Mouse (Mus musculus): ENCODE measurements around the gene Wdpcp. TPM values are rescaled to one million over a fixed set of nuclear protein-coding genes. Genes with fewer than 3 reads are reported as not detected.
"Not testable (repeated sequence)": the region's sequence is repeated elsewhere in the genome, so short reads cannot be mapped to it uniquely, and the experiment has no call there.

Wdpcp gene
- 8.3 and 8.4 TPM in 2 replicates for polyA plus RNA-seq (2015; fragmentation: Nextera tagmentation; extraction: Ambion mirVana)

- peak within 1 kb of the TSS; percentile 87 for H3K4me3 ChIP-seq
- H3K9me3 ChIP-seq: no peaks in the 10 kb centered on the region
- ATAC-seq (ENCODE audit: insufficient number of reproducible peaks, low FRiP score, low TSS enrichment, low read depth): peak; percentile 100
- under 1% methylated on average over 42 of the region's 42 CpGs for WGBS
- H3K9ac ChIP-seq: peak within 1 kb of the TSS; percentile 49
- H3K27me3 ChIP-seq: no peaks in the 10 kb centered on the region
- H3K27ac ChIP-seq: peak within 1 kb of the TSS; percentile 84
- peak within 1 kb of the TSS; percentile 49 for H3K4me2 ChIP-seq
- H3K36me3 ChIP-seq: no peaks in the 10 kb centered on the region
- peaks cover 21% of the 10 kb centered on the region for H3K4me1 ChIP-seq
Measured at GRCm38 (mm10) chr11:21571700-21572381, at the start of gene Wdpcp, which contains the start of gene Mdh1. Gene Wdpcp (plus strand): TSS chr11:21572235. Gene Mdh1 (minus strand): TSS chr11:21572367.

GRCm38 (mm10) chr11:21528676-21529394, 43.2 kb upstream of the Wdpcp start:
- H3K4me2 ChIP-seq: no peak overlapping the region
- no peak for ATAC-seq (ENCODE audit: insufficient number of reproducible peaks, low FRiP score, low TSS enrichment, low read depth)
- H3K4me3 ChIP-seq: no peak overlapping the region
- no peak overlapping the region for H3K27ac ChIP-seq
- no peaks in the 10 kb centered on the region for H3K4me1 ChIP-seq
- no peak overlapping the region for H3K9ac ChIP-seq
- no peaks in the 10 kb centered on the region for H3K9me3 ChIP-seq
- 21% methylated on average over 2 of the region's 2 CpGs for WGBS
- H3K36me3 ChIP-seq: no peaks in the 10 kb centered on the region
- H3K27me3 ChIP-seq: no peaks in the 10 kb centered on the region

DNA sequence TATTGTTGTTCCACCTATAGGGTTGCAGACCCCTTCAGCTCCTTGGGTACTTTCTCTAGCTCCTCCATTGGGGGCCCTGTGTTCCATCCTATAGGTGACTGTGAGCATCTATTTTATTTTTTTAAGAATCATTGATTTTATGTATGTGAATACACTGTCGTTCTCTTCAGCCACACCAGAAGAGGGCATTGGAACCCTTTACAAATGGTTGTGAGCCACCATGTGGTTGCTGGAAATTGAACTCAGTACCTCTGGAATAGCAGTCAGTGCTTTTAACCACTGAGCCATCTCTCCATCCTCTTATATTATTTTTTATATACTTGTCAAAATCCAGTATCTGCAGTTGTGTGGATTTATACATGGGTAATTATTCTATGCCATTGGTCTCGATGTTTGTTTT, 41.2 kb upstream of the Wdpcp start:
- 82% methylated on average over 2 of the region's 2 CpGs for WGBS
- not testable (repeated sequence) for H3K4me1 ChIP-seq; ATAC-seq (ENCODE audit: insufficient number of reproducible peaks, low FRiP score, low TSS enrichment, low read depth); H3K4me3 ChIP-seq; H3K9ac ChIP-seq; H3K36me3 ChIP-seq; H3K27me3 ChIP-seq; H3K27ac ChIP-seq; H3K9me3 ChIP-seq; H3K4me2 ChIP-seq

DNA sequence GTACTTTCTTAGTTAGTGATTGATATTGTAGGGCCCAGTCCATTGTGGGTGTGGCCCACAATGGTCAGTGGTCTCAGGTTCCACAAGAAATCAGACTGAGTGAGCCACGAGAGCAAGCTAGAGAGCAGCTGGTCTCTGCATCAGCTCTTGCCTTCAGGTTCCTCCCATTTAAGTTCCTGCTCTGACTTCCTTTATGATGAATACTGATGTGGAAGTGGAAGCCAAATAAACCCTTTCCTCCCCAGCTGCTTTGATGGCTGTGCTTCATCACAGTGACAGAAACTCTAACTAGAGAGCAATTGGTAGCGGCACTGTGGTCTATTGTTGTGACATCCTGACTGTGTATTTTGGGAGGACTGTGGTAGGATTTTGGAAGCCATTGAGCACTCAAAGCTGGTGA, 32.0 kb upstream of the Wdpcp start:
- no peak for ATAC-seq (ENCODE audit: insufficient number of reproducible peaks, low FRiP score, low TSS enrichment, low read depth)
- Histone ChIP-seq H3K4me1 (no peaks in the 10 kb centered on the region), H3K27ac (no peak overlapping the region), H3K4me2 (no peak overlapping the region), H3K27me3 (no peaks in the 10 kb centered on the region), H3K9ac (no peak overlapping the region), H3K9me3 (no peaks in the 10 kb centered on the region), H3K36me3 (no peaks in the 10 kb centered on the region), H3K4me3 (no peak overlapping the region)
- WGBS: 54% methylated on average over 2 of the region's 2 CpGs

- no peaks in the 10 kb centered on the region for H3K4me1 ChIP-seq
- no peak overlapping the region for H3K4me2 ChIP-seq
- H3K9ac ChIP-seq: no peak overlapping the region
- H3K27ac ChIP-seq: no peak overlapping the region
- no peak overlapping the region for H3K4me3 ChIP-seq
- 93% methylated on average over 2 of the region's 2 CpGs for WGBS
- H3K9me3 ChIP-seq: no peaks in the 10 kb centered on the region
- no peaks in the 10 kb centered on the region for H3K36me3 ChIP-seq
- H3K27me3 ChIP-seq: no peaks in the 10 kb centered on the region
- ATAC-seq (ENCODE audit: insufficient number of reproducible peaks, low FRiP score, low TSS enrichment, low read depth): no peak
Measured at GRCm38 (mm10) chr11:21540622-21541021, 31.4 kb upstream of the Wdpcp start.

- Histone ChIP-seq H3K36me3 (no peaks in the 10 kb centered on the region), H3K4me3 (no peak overlapping the region), H3K4me1 (no peaks in the 10 kb centered on the region), H3K4me2 (no peak overlapping the region), H3K27me3 (no peaks in the 10 kb centered on the region), H3K27ac (no peak overlapping the region), H3K9ac (no peak overlapping the region), H3K9me3 (no peaks in the 10 kb centered on the region)
- no peak for ATAC-seq (ENCODE audit: insufficient number of reproducible peaks, low FRiP score, low TSS enrichment, low read depth)
- WGBS: 81% methylated on average over 5 of the region's 5 CpGs
Measured at GRCm38 (mm10) chr11:21542731-21543130, 29.3 kb upstream of the Wdpcp start.

GRCm38 (mm10) chr11:21545021-21545420, 27.0 kb upstream of the Wdpcp start:
- Histone ChIP-seq H3K9ac (no peak overlapping the region), H3K4me3 (no peak overlapping the region), H3K36me3 (no peaks in the 10 kb centered on the region), H3K27ac (no peak overlapping the region), H3K4me1 (no peaks in the 10 kb centered on the region), H3K27me3 (no peaks in the 10 kb centered on the region), H3K9me3 (no peaks in the 10 kb centered on the region), H3K4me2 (no peak overlapping the region)
- no peak for ATAC-seq (ENCODE audit: insufficient number of reproducible peaks, low FRiP score, low TSS enrichment, low read depth)
- WGBS: 28% methylated on average over 2 of the region's 2 CpGs

GRCm38 (mm10) chr11:21545951-21546350, 26.1 kb upstream of the Wdpcp start:
- H3K4me2 ChIP-seq: no peak overlapping the region
- H3K9ac ChIP-seq: no peak overlapping the region
- H3K36me3 ChIP-seq: no peaks in the 10 kb centered on the region
- H3K27ac ChIP-seq: no peak overlapping the region
- H3K27me3 ChIP-seq: no peaks in the 10 kb centered on the region
- ATAC-seq (ENCODE audit: insufficient number of reproducible peaks, low FRiP score, low TSS enrichment, low read depth): no peak
- H3K4me3 ChIP-seq: no peak overlapping the region
- no peaks in the 10 kb centered on the region for H3K9me3 ChIP-seq
- no peaks in the 10 kb centered on the region for H3K4me1 ChIP-seq

DNA sequence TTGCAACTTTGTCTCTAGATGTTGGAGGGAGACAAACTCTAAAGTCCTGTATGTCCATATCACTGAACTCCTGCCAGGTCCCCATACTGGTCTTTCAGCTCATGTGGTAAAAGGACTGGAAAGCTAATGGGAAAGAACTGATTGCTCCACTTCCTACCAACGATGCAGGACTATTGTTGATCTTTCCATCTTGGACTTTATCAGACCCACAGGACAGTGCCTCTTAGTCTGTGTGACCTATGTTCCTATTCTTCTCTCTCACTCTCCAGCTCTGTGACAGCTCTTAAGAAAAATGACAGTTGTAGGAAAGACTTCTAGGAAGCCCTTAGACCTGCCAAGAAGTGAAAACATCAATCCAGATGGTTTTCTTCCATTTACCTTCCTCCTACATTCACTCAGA, 25.4 kb upstream of the Wdpcp start:
- Histone ChIP-seq H3K4me3 (no peak overlapping the region), H3K4me1 (no peaks in the 10 kb centered on the region), H3K9me3 (no peaks in the 10 kb centered on the region), H3K4me2 (no peak overlapping the region), H3K9ac (no peak overlapping the region), H3K27ac (no peak overlapping the region), H3K27me3 (no peaks in the 10 kb centered on the region), H3K36me3 (no peaks in the 10 kb centered on the region)
- 64% methylated on average over 1 of the region's 1 CpGs for WGBS
- ATAC-seq (ENCODE audit: insufficient number of reproducible peaks, low FRiP score, low TSS enrichment, low read depth): no peak

GRCm38 (mm10) chr11:21547518-21547917, 24.5 kb upstream of the Wdpcp start:
- Histone ChIP-seq H3K9me3 (no peaks in the 10 kb centered on the region), H3K27ac (no peak overlapping the region)

GRCm38 (mm10) chr11:21549052-21549451, 23.0 kb upstream of the Wdpcp start:
- ATAC-seq (ENCODE audit: insufficient number of reproducible peaks, low FRiP score, low TSS enrichment, low read depth): no peak
- no peaks in the 10 kb centered on the region for H3K27me3 ChIP-seq
- H3K36me3 ChIP-seq: no peaks in the 10 kb centered on the region

More at GRCm38 (mm10) chr11:21547518-21547917, 24.5 kb upstream of the Wdpcp start:
- no peak overlapping the region for H3K4me2 ChIP-seq
- no peaks in the 10 kb centered on the region for H3K36me3 ChIP-seq
- H3K9ac ChIP-seq: no peak overlapping the region
- no peaks in the 10 kb centered on the region for H3K4me1 ChIP-seq
- no peak overlapping the region for H3K4me3 ChIP-seq
- no peaks in the 10 kb centered on the region for H3K27me3 ChIP-seq
- ATAC-seq (ENCODE audit: insufficient number of reproducible peaks, low FRiP score, low TSS enrichment, low read depth): no peak

DNA sequence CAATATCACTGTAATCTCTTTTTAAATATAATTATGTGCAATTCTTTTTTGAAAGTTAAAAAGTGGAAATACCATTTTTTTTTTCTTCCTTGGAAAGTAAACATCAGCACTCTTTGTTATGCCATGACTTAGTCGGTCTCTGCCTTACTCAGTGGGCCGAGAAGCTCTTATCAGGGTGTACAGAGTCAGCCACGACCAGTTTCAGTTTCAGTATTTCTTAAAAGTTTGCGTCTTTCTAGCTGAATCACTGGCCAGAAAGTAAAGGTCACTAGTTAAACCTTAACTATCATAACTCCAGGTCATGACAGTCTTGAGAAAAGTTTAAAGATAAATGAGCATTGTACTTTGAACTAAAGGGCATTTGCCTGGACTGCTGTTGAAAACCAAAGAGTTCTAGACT, 22.3 kb upstream of the Wdpcp start:
- Histone ChIP-seq H3K4me2 (no peak overlapping the region), H3K9ac (no peak overlapping the region), H3K4me1 (no peaks in the 10 kb centered on the region), H3K9me3 (no peaks in the 10 kb centered on the region), H3K4me3 (no peak overlapping the region), H3K27ac (no peak overlapping the region), H3K36me3 (no peaks in the 10 kb centered on the region), H3K27me3 (no peaks in the 10 kb centered on the region)
- 81% methylated on average over 4 of the region's 4 CpGs for WGBS
- ATAC-seq (ENCODE audit: insufficient number of reproducible peaks, low FRiP score, low TSS enrichment, low read depth): no peak

More at GRCm38 (mm10) chr11:21549052-21549451, 23.0 kb upstream of the Wdpcp start:
- Histone ChIP-seq H3K4me1 (no peaks in the 10 kb centered on the region), H3K4me2 (no peak overlapping the region), H3K9me3 (no peaks in the 10 kb centered on the region), H3K4me3 (no peak overlapping the region), H3K27ac (no peak overlapping the region), H3K9ac (no peak overlapping the region)
- 87% methylated on average over 2 of the region's 2 CpGs for WGBS

Measured in limb, embryonic 15.5 days (tissue).